Mouse (Mus musculus): ENCODE results near the gene Gm20479. TPM values are rescaled to one million over a fixed set of nuclear protein-coding genes. Genes with fewer than 3 reads are reported as not detected.

Gm20479 gene
- total and polyA plus RNA-seq, 3 experiments, result 1.2 to 2.2 (median 1.9) TPM

DNA sequence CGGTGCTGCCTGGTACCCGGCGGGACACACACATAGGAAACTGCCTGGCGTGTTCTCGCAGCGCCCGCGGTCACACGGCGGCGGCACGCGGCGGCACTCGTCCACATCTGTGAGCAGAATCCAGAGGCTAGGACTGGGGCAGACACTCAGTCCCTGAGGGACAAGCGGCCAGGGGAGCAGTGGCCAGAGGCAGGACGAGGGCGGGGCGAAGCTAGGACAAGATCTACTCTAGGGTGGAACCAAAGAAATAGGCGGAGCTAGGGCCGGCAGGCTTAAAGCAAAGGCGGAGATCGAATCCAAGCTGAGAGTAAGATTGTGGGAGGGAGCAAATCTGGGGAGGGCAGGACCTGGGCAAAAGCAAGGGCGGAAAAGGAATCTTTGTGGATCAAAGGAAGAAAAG is 31.5 kb downstream of the Gm20479 start (continued):
- TF ChIP-seq UBTF (IDR thresholded peaks at IDR 0.05; ENCODE audit: low read depth, low read length), result no peak

DNA sequence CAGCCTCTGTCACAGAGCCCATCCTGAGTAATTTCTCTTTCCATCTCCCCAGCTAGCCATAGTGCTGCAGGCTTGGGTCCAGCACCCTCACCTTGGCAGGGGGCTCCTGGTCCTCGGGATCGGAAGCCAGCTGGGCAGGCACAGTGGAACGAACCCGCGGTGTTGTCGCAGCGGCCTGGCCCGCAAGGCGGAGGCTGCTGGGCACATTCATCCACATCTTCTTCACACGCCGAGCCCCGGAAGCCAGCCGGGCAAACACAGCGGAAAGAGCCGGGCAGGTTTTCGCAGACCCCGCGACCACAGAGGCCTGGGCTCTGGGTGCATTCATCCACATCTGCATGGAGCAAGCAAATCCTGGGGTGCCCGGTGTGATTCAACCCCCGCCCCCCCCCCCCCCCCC is 32.3 kb downstream of the Gm20479 start:
- in situ Hi-C loops (cut with MboI; ENCODE audit: low pct_ligation_motif_present, low pct_unique_long_range_greater_than_20kb, low sequenced_read_pairs) (no loop called here), dilution Hi-C loops (cut with MboI; ENCODE audit: extremely low pct_ligation_motif_present, extremely low pct_unique_long_range_greater_than_20kb, low sequenced_read_pairs) (no loop called here)
- H3K4me1 ChIP-seq (ENCODE audit: control insufficient read depth in 1 of 2, insufficient read depth in 2 of 2), result peaks cover 4 to 10% of the 10 kb centered on the region in 2 experiments
- H3K27me3 ChIP-seq (replicated peaks), result peaks cover 14% of the 10 kb centered on the region
- H3K9ac ChIP-seq (ENCODE audit: insufficient read depth, low read depth), result no peak overlapping the region
- DNase-seq (ENCODE audit: extremely low read depth), result no peak
- no peak overlapping the region for H3K4me2 ChIP-seq (ENCODE audit: insufficient read depth, low read depth, poor library complexity, severe bottlenecking)
- H3K9me3 ChIP-seq (replicated peaks; ENCODE audit: low read length), result no peaks in the 10 kb centered on the region
- H3K4me3 ChIP-seq (replicated peaks in 1 of 3; ENCODE audit: low read depth in 2 of 3, low read length in 2 of 3, poor library complexity in 1 of 3), result no peak overlapping the region
- H3K36me3 ChIP-seq (replicated peaks in 1 of 2; ENCODE audit: control insufficient read depth in 1 of 2, insufficient read depth in 1 of 2, low read length in 1 of 2), result no peaks in the 10 kb centered on the region
- no peak overlapping the region for H3K27ac ChIP-seq (ENCODE audit: insufficient read depth, low read depth)
- TF ChIP-seq USF2 (conservative IDR thresholded peaks at IDR 0.05; ENCODE audit: low read depth, low read length) (no peak), KAT2A (IDR thresholded peaks at IDR 0.05; ENCODE audit: insufficient replicate concordance, low read length) (no peak), JUND (conservative IDR thresholded peaks at IDR 0.05; ENCODE audit: low read depth, low read length) (no peak), TCF12 (IDR thresholded peaks at IDR 0.05; ENCODE audit: low read depth, low read length) (no peak), NRF1 (IDR thresholded peaks at IDR 0.05; ENCODE audit: low read depth, low read length) (no peak), IRF4 (IDR thresholded peaks at IDR 0.05; ENCODE audit: low read depth, low read length) (no peak), PAX5 (IDR thresholded peaks at IDR 0.05; ENCODE audit: low read length) (no peak), ZKSCAN1 (IDR thresholded peaks at IDR 0.05; ENCODE audit: borderline replicate concordance, low read depth, low read length) (no peak)
- no peaks in the 10 kb centered on the region for H3K79me2 ChIP-seq (replicated peaks; ENCODE audit: control insufficient read depth, extremely low read depth, insufficient read depth, poor library complexity, severe bottlenecking)

DNA sequence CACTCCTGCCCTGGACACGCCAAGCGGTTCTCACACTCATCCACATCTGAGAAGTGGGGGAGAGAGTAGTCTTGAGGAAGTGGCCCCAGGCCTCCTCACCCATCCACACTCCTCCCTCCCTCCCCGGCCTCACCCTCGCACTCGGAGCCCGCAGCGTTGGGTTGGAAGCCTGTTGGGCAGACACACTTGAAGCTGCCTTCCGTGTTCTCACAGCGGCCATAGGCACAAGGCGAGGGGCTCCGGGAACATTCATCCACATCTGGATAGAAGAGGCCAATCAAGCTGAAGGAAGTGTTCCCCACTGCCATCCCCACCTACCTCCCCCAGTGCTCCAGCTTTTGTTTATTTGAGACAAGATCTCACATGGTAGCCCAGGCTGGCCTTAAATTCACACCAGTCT is 33.1 kb downstream of the Gm20479 start:
- Histone ChIP-seq H3K4me3 (replicated peaks in 1 of 3; ENCODE audit: low read depth in 2 of 3, low read length in 2 of 3, poor library complexity in 1 of 3) (no peak overlapping the region), H3K79me2 (replicated peaks; ENCODE audit: control insufficient read depth, extremely low read depth, insufficient read depth, poor library complexity, severe bottlenecking) (no peaks in the 10 kb centered on the region), H3K36me3 (replicated peaks in 1 of 2; ENCODE audit: control insufficient read depth in 1 of 2, insufficient read depth in 1 of 2, low read length in 1 of 2) (no peaks in the 10 kb centered on the region), H3K27ac (ENCODE audit: insufficient read depth, low read depth) (no peak overlapping the region), H3K9ac (ENCODE audit: insufficient read depth, low read depth) (no peak overlapping the region), H3K27me3 (replicated peaks) (peaks cover 14% of the 10 kb centered on the region), H3K4me2 (ENCODE audit: insufficient read depth, low read depth, poor library complexity, severe bottlenecking) (no peak overlapping the region), H3K9me3 (replicated peaks; ENCODE audit: low read length) (no peaks in the 10 kb centered on the region), H3K4me1 (ENCODE audit: control insufficient read depth in 1 of 2, insufficient read depth in 2 of 2) (peaks cover 0 to 4% of the 10 kb centered on the region in 2 experiments; a peak in 1 of 4 replicates)
- dilution Hi-C loops (cut with MboI; ENCODE audit: extremely low pct_ligation_motif_present, extremely low pct_unique_long_range_greater_than_20kb, low sequenced_read_pairs) (no loop called here), in situ Hi-C loops (cut with MboI; ENCODE audit: low pct_ligation_motif_present, low pct_unique_long_range_greater_than_20kb, low sequenced_read_pairs) (no loop called here)
- no peak for TF ChIP-seq TBP (conservative IDR thresholded peaks at IDR 0.05; ENCODE audit: low read depth, low read length)
- no peak for TF ChIP-seq GABPA (IDR thresholded peaks at IDR 0.05; ENCODE audit: insufficient replicate concordance, low read depth, low read length)
- TF ChIP-seq NRF1 (IDR thresholded peaks at IDR 0.05; ENCODE audit: low read depth, low read length), result no peak
- no peak for TF ChIP-seq MAFK (IDR thresholded peaks at IDR 0.05; ENCODE audit: insufficient replicate concordance, low read length)
- no peak for TF ChIP-seq E2F4 (IDR thresholded peaks at IDR 0.05; ENCODE audit: insufficient replicate concordance, low read depth, low read length)
- no peak for TF ChIP-seq POLR2A (IDR thresholded peaks at IDR 0.05; ENCODE audit: low read depth, low read length)
- no peak for TF ChIP-seq UBTF (IDR thresholded peaks at IDR 0.05; ENCODE audit: low read depth, low read length)
- TF ChIP-seq POLR2AphosphoS2 (IDR thresholded peaks at IDR 0.05; ENCODE audit: low read depth, low read length), result no peak
- no peak for TF ChIP-seq ZNF384 (IDR thresholded peaks at IDR 0.05; ENCODE audit: low read depth, low read length)
- TF ChIP-seq USF1 (IDR thresholded peaks at IDR 0.05; ENCODE audit: low read depth, low read length), result no peak
- no peak for TF ChIP-seq JUND (conservative IDR thresholded peaks at IDR 0.05; ENCODE audit: low read depth, low read length)
- no peak for TF ChIP-seq ELF1 (IDR thresholded peaks at IDR 0.05; ENCODE audit: low read depth, low read length)
- no peak for TF ChIP-seq RAD21 (IDR thresholded peaks at IDR 0.05; ENCODE audit: low read depth, low read length)
- TF ChIP-seq MEF2A (IDR thresholded peaks at IDR 0.05; ENCODE audit: borderline replicate concordance, low read depth, low read length), result no peak
- no peak for TF ChIP-seq CTCF (conservative IDR thresholded peaks at IDR 0.05 in 1 of 2, IDR thresholded peaks at IDR 0.05 in 1 of 2; ENCODE audit: low read depth in 2 of 2, low read length in 2 of 2)
- TF ChIP-seq SIN3A (IDR thresholded peaks at IDR 0.05; ENCODE audit: low read length), result no peak
- DNase-seq (ENCODE audit: extremely low read depth), result no peak
